Mouse (Mus musculus): ENCODE measurements around the gene Prok2.

DNA sequence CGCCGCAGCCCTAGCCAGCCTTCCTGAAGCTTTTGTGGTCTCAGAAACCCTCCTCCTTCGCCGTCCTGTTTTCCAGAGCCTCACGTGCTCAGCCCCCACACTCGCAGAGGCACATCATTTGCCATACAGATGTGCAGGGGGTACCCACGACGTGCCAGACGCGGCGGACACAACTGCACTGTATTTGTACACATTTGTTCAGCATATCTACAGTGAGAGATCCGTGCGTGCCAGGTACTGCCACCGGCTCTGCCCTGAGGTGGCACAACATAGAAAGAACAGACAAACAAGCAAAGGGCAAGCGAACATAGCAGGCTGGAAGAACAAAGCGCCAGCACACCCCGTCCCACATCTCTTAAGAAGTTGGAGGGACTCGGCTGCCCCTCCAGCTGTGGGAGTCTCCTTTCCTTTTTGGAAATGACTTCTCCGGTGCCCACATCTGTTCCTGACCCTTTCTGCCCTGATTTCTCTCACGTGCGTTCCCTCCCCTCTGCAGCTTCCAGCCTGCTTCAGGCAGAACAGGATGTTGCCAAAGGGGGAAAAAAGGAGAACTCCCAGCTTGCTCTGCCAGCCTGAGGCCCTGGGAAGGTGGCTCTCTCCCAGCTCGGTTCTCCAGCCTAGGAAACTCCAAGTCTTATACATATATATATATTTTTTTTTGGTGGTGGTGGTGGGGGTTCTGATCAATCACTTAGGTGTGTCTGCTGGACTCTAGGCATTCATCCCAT, 548 bp upstream of the Prok2 start:
- TF ChIP-seq POLR2A (IDR thresholded peaks at IDR 0.05; ENCODE audit: low read depth, low read length) (no peak), CTCF (IDR thresholded peaks at IDR 0.05; ENCODE audit: extremely low read depth, insufficient read length, insufficient replicate concordance, low read depth, low read length) (no peak)
